Mouse (Mus musculus) lung, embryonic 14.5 days (tissue): ENCODE measurements around the gene Adgrf1. TPM values are rescaled to one million over a fixed set of nuclear protein-coding genes. Genes with fewer than 3 reads are reported as not detected.

Experiments
- ATAC-seq: fragments of 200-750 bp; cut with Nextera tagmentation; 2 replicates; pipeline ENCODE4 v1.8.0; 2017; ENCODE audit warnings: mild to moderate bottlenecking, moderate TSS enrichment, moderate library complexity; ENCODE audit not compliant: insufficient read depth
- DNase-seq: peaks from one replicate; pipeline ENCODE4 v3.0.0-alpha.2; 2015
- H3K27ac ChIP-seq: fragments of 300-500 bp; sonication (generic); 2 replicates; pipeline ENCODE4 v1.5.1; 2014; ENCODE audit warnings: low read depth, mild to moderate bottlenecking, moderate library complexity
- H3K27me3 ChIP-seq: fragments of 300-500 bp; sonication (generic); 2 replicates; pipeline ENCODE4 v1.6.1; 2014; ENCODE audit warnings: low read length, control low read depth; ENCODE audit not compliant: insufficient read depth
- H3K36me3 ChIP-seq: fragments of 300-500 bp; sonication (generic); 2 replicates; pipeline ENCODE4 v1.6.1; 2014; ENCODE audit warnings: control low read depth; ENCODE audit not compliant: insufficient read depth
- H3K4me1 ChIP-seq: fragments of 300-500 bp; sonication (generic); 2 replicates; pipeline ENCODE4 v1.6.1; 2014; ENCODE audit warnings: antibody characterized with exemption, control low read depth; ENCODE audit not compliant: insufficient read depth
- H3K4me2 ChIP-seq: fragments of 300-500 bp; sonication (generic); 2 replicates; pipeline ENCODE4 v1.6.1; 2014; ENCODE audit warnings: mild to moderate bottlenecking
- H3K4me3 ChIP-seq: fragments of 300-500 bp; sonication (generic); 2 replicates; pipeline ENCODE4 v1.5.1; 2014; ENCODE audit warnings: low read depth, low read length
- H3K9ac ChIP-seq: fragments of 300-500 bp; sonication (generic); 2 replicates; pipeline ENCODE4 v1.6.1; 2014
- H3K9me3 ChIP-seq: fragments of 300-500 bp; sonication (generic); 2 replicates; pipeline ENCODE4 v1.6.1; 2016; ENCODE audit warnings: low read depth, low read length, control low read depth
- CTCF ChIP-seq: IDR thresholded peaks from 2 replicates; pipeline ENCODE4 v1.5.1; 2016; ENCODE audit warnings: antibody characterized with exemption, low read depth
- WGBS: fragments of 180-500 bp; shearing (Covaris S2); extraction: QIAGEN DNeasy Blood & Tissue Kit; methylation state at CpG from one replicate; pipeline ENCODE4 v1.1.7; 2014; 5-methylcytosine and 5-hydroxymethylcytosine counted together
- polyA plus RNA-seq: library from polyadenylated mRNA; unstranded; fragments of >200 nt; fragmentation: Nextera tagmentation; extraction: Ambion mirVana; gene quantifications from 2 replicates; pipeline ENCODE4 v1.2.1, GENCODE M21; 2014

Gene Adgrf1
- polyA plus RNA-seq, 1 experiment from 2014 or later = not detected

DNA sequence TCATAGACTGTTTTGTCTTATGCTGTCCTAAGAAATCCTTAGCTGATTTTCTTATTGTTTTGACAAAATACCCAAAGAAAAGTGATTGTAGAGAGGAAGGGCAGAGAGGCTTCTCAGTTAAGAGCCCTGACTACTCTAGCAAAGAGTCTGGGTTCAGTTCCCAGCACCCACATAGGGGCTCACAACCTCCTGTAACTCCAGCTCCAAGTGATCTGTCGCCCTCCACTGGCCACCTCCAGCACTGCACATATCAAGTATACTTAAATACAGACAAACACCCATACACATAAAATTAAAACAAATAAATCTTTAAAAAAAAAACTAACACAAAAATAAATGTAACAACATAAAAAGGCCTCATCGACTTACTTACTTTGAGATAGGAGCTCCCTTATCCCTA, 3.5 kb upstream of the Adgrf1 start:
- ATAC-seq = no peak
- TF ChIP-seq CTCF = no peak
- 82% methylated on average over 2 of the region's 2 CpGs for WGBS
- Histone ChIP-seq H3K27ac (no peak overlapping the region), H3K4me3 (no peak overlapping the region), H3K36me3 (no peaks in the 10 kb centered on the region), H3K9ac (no peak overlapping the region), H3K27me3 (no peaks in the 10 kb centered on the region), H3K4me2 (no peak overlapping the region), H3K9me3 (no peaks in the 10 kb centered on the region), H3K4me1 (no peaks in the 10 kb centered on the region)
- DNase-seq = no peak

- no peaks in the 10 kb centered on the region for H3K36me3 ChIP-seq
- ATAC-seq (no peak), DNase-seq (no peak)
- H3K9ac ChIP-seq = no peak overlapping the region
- H3K27me3 ChIP-seq = no peaks in the 10 kb centered on the region
- no peak overlapping the region for H3K4me2 ChIP-seq
- peak; percentile 42; the same call in 1 of the 2 replicates for TF ChIP-seq CTCF
- no peak overlapping the region for H3K27ac ChIP-seq
- H3K4me3 ChIP-seq = no peak overlapping the region
- H3K4me1 ChIP-seq = no peaks in the 10 kb centered on the region
- WGBS = 85% methylated on average over 9 of the region's 9 CpGs
- no peaks in the 10 kb centered on the region for H3K9me3 ChIP-seq
These were observed 2.9 kb upstream of the Adgrf1 start for GRCm38 (mm10) chr17:43267046-43267749.

GRCm38 (mm10) chr17:43276220-43276619, 6.1 kb downstream of the Adgrf1 start:
- H3K27ac ChIP-seq = no peak overlapping the region
- 75% methylated on average over 6 of the region's 6 CpGs for WGBS
- no peak for ATAC-seq

GRCm38 (mm10) chr17:43277223-43277622, 7.1 kb downstream of the Adgrf1 start:
- DNase-seq (peak; percentile 80), ATAC-seq (no peak)
- no peak overlapping the region for H3K27ac ChIP-seq
- TF ChIP-seq CTCF = no peak
- H3K9me3 ChIP-seq = no peaks in the 10 kb centered on the region
- H3K4me1 ChIP-seq = no peaks in the 10 kb centered on the region
- no peaks in the 10 kb centered on the region for H3K36me3 ChIP-seq
- no peak overlapping the region for H3K4me2 ChIP-seq
- WGBS = 35% methylated on average over 4 of the region's 4 CpGs
- no peaks in the 10 kb centered on the region for H3K27me3 ChIP-seq
- no peak overlapping the region for H3K9ac ChIP-seq
- no peak overlapping the region for H3K4me3 ChIP-seq

More at GRCm38 (mm10) chr17:43276220-43276619, 6.1 kb downstream of the Adgrf1 start:
- Histone ChIP-seq H3K4me2 (no peak overlapping the region), H3K36me3 (no peaks in the 10 kb centered on the region), H3K9ac (no peak overlapping the region), H3K9me3 (no peaks in the 10 kb centered on the region), H3K4me3 (no peak overlapping the region), H3K27me3 (no peaks in the 10 kb centered on the region), H3K4me1 (no peaks in the 10 kb centered on the region)
- TF ChIP-seq CTCF = no peak
- DNase-seq = no peak

DNA sequence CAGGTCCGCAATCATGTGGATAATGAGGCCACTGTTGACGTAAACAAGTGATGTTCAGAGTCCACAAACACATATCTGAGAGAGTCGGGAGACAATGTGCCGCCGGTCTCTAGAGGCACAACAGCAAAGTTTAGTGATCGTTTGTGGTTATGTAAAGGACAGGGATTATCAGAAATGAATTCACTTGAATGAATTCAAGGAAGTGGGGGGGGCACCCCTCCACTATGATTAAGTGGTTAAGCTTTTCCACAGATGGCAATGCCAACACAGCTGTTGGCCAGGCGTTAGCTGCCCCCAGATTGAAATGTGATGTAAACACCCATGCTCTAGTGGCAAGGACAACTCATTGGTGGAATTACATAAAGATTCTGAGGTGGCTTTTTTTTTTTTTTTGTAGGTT, 9.5 kb downstream of the Adgrf1 start:
- no peak overlapping the region for H3K4me2 ChIP-seq
- no peak for TF ChIP-seq CTCF
- 68% methylated on average over 7 of the region's 7 CpGs for WGBS
- H3K27ac ChIP-seq = no peak overlapping the region
- no peaks in the 10 kb centered on the region for H3K36me3 ChIP-seq
- H3K4me1 ChIP-seq = no peaks in the 10 kb centered on the region
- H3K9me3 ChIP-seq = no peaks in the 10 kb centered on the region
- ATAC-seq (no peak), DNase-seq (peak; percentile 18)
- H3K4me3 ChIP-seq = no peak overlapping the region
- H3K9ac ChIP-seq = no peak overlapping the region
- H3K27me3 ChIP-seq = no peaks in the 10 kb centered on the region

DNA sequence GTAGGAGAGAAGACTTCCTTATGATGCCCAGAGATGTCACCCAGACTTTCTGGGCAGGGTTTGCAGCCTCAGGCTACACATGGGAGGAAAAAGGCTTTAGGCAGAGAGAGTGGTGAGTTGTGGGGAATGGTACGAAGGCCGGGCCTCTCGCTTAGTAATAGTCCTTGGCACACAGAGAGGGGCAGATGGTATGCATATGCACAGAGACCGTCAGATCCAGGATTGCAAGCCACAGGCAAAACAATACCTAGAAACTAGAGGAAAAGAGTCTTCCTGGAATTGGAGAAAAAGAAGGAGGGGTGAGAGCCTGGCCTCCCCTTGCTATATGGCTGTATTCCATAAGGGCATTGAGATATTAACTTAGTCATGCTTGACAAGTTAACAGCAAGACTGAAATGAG, 12.2 kb downstream of the Adgrf1 start:
- no peaks in the 10 kb centered on the region for H3K4me1 ChIP-seq
- H3K4me2 ChIP-seq = no peak overlapping the region
- no peak overlapping the region for H3K27ac ChIP-seq
- no peak overlapping the region for H3K4me3 ChIP-seq
- H3K9ac ChIP-seq = no peak overlapping the region
- no peak for DNase-seq
- no peak for ATAC-seq
- H3K27me3 ChIP-seq = no peaks in the 10 kb centered on the region
- WGBS = 76% methylated on average over 4 of the region's 4 CpGs
- no peaks in the 10 kb centered on the region for H3K9me3 ChIP-seq
- no peak for TF ChIP-seq CTCF
- no peaks in the 10 kb centered on the region for H3K36me3 ChIP-seq

- no peak overlapping the region for H3K9ac ChIP-seq
- H3K27ac ChIP-seq = no peak overlapping the region
- H3K4me1 ChIP-seq = no peaks in the 10 kb centered on the region
- 49% methylated on average over 5 of the region's 5 CpGs for WGBS
- H3K9me3 ChIP-seq = no peaks in the 10 kb centered on the region
- ATAC-seq (no peak), DNase-seq (no peak)
- H3K4me2 ChIP-seq = no peak overlapping the region
- H3K27me3 ChIP-seq = no peaks in the 10 kb centered on the region
- TF ChIP-seq CTCF = no peak
- H3K36me3 ChIP-seq = no peaks in the 10 kb centered on the region
- H3K4me3 ChIP-seq = no peak overlapping the region
These were observed 12.7 kb downstream of the Adgrf1 start for GRCm38 (mm10) chr17:43282828-43283227.

- Histone ChIP-seq H3K4me2 (no peak overlapping the region), H3K4me1 (no peaks in the 10 kb centered on the region), H3K4me3 (no peak overlapping the region), H3K36me3 (no peaks in the 10 kb centered on the region), H3K9me3 (no peaks in the 10 kb centered on the region), H3K9ac (no peak overlapping the region), H3K27ac (no peak overlapping the region), H3K27me3 (no peaks in the 10 kb centered on the region)
- TF ChIP-seq CTCF = no peak
- 75% methylated on average over 7 of the region's 7 CpGs for WGBS
- peak; percentile 35 for DNase-seq
- no peak for ATAC-seq
These were observed 29.4 kb downstream of the Adgrf1 start for GRCm38 (mm10) chr17:43299515-43299914.
